Mouse (Mus musculus) spleen, postnatal 36 days (tissue): ENCODE measurements around the gene Sult2a5.

Experiments used
- DNase-seq, 2 experiments: peaks; one replicate each; pipeline ENCODE4 v3.0.0; 2022; ENCODE audit warnings: low spot score in 2 of 2, mixed read lengths in 1 of 2

Gene Sult2a5

GRCm38 (mm10) chr7:13623667-13624066, at the start of gene Sult2a5:
Gene Sult2a5, plus strand, starts transcription at chr7:13623967.
- no peak for DNase-seq
